In the genomic region with DNA sequence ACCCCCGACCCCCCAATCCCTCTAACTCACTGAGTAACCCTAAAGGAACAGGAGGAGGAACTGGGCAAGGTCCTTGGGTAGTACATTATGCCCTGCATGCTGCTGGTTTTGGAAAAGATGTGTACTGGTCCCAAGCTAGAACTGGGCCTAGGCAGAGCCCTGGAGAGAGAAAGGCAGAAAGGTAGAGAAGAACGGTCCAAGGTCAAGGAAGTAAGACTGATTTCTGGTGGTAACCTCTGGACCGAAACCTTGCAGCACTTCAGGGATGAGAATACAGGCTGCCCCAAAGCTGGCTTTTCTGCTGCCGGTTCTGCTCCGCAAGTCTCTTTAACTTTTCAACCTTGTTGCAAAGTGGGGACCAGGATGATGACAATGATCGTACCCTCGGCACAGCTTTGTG, we compare ENCODE assay signal across 15 mouse cellular contexts. TPM values are rescaled to one million over a fixed set of nuclear protein-coding genes. Genes with fewer than 3 reads are reported as not detected.
DNase-seq lines count a peak whose midpoint lies in the region; ATAC-seq and TF ChIP-seq lines count a peak whose summit lies in the region.
"Had no signal": no experiment of that assay in that cellular context is flagged by ENCODE, and none has a peak within 500 bp of the region (broad histone marks: within the 10 kb centered on the region; RNA-seq: fewer than 3 reads in every experiment).

No protein-coding gene starts in this region.

- peaks cover 4 to 12% of the 10 kb centered on the region in 2 experiments; a peak in 2 of 4 replicates for H3K4me1 ChIP-seq in heart, embryonic 14.5 days (ENCODE audit: control insufficient read depth in 2 of 2, insufficient read depth in 2 of 2, low read length in 2 of 2)
- peaks cover 48% of the 10 kb centered on the region for H3K4me1 ChIP-seq in kidney, embryonic 15.5 days
- peaks cover 14% of the 10 kb centered on the region for H3K4me1 ChIP-seq in testis, adult 2 months (ENCODE audit: control insufficient read depth, insufficient read depth, low read length)
- H3K4me1 ChIP-seq in stomach, postnatal 0 days (replicated peaks; ENCODE audit: control insufficient read depth, insufficient read depth) = no peaks in the 10 kb centered on the region

- DNase-seq in heart, postnatal 25 days (ENCODE audit: low spot score) = no peak
- no peak for DNase-seq in kidney, adult 11 months
- no peak for DNase-seq in testis, postnatal 10 days (ENCODE audit: low spot score)
- no peak for DNase-seq in stomach, postnatal 0 days (ENCODE audit: low spot score)
- DNase-seq: cerebellum, adult 11-12 months; cerebellum, postnatal 36 days; retina, postnatal 1 day; thymus, postnatal 14 days had no signal

- H3K4me3 ChIP-seq in heart, embryonic 14.5 days (ENCODE audit: control insufficient read depth in 1 of 2, insufficient read depth in 1 of 2, low read depth in 1 of 2, low read length in 2 of 2) = no peak overlapping the region
- H3K4me3 ChIP-seq in kidney, embryonic 15.5 days (replicated peaks) = no peak overlapping the region
- H3K4me3 ChIP-seq in testis, adult 2 months (ENCODE audit: control insufficient read depth, low read depth, low read length) = no peak overlapping the region
- H3K4me3 ChIP-seq in stomach, postnatal 0 days (ENCODE audit: low read depth, low read length) = no peak overlapping the region
- H3K4me3 ChIP-seq: megakaryocyte, embryonic 14.5 days had no signal

- no peak overlapping the region for H3K27ac ChIP-seq in heart, embryonic 14.5 days (replicated peaks in 1 of 2; ENCODE audit: control insufficient read depth in 1 of 2, insufficient read depth in 1 of 2, low read depth in 2 of 2, low read length in 2 of 2)
- H3K27ac ChIP-seq in kidney, embryonic 15.5 days = no peak overlapping the region
- H3K27ac ChIP-seq in testis, adult 2 months (ENCODE audit: control insufficient read depth, insufficient read depth, low read depth, low read length) = 0 out of 2 replicates have a peak overlapping the region, but pooled peaks have one; percentile 9
- no peak overlapping the region for H3K27ac ChIP-seq in stomach, postnatal 0 days (replicated peaks)
- H3K27ac ChIP-seq: embryonic facial prominence, embryonic 13.5 days had no signal

- TF ChIP-seq CTCF in testis, adult 2 months (IDR thresholded peaks at IDR 0.05; ENCODE audit: control insufficient read depth, insufficient read depth, insufficient replicate concordance, low read depth, low read length) = no peak
- TF ChIP-seq CTCF in stomach, postnatal 0 days (IDR thresholded peaks at IDR 0.05; ENCODE audit: low read depth) = no peak

- no peaks in the 10 kb centered on the region for H3K36me3 ChIP-seq in heart, embryonic 14.5 days (ENCODE audit: control insufficient read depth, insufficient read depth, low read length)
- no peaks in the 10 kb centered on the region for H3K36me3 ChIP-seq in kidney, embryonic 15.5 days
- no peaks in the 10 kb centered on the region for H3K36me3 ChIP-seq in testis, adult 2 months (ENCODE audit: control insufficient read depth, insufficient read depth, low read length)
- H3K36me3 ChIP-seq in stomach, postnatal 0 days (ENCODE audit: control insufficient read depth, insufficient read depth, low read length) = no peaks in the 10 kb centered on the region
- H3K36me3 ChIP-seq: embryonic facial prominence, embryonic 13.5 days had no signal

- H3K27me3 ChIP-seq in heart, embryonic 14.5 days (ENCODE audit: control insufficient read depth, insufficient read depth, low read length) = peaks cover 70% of the 10 kb centered on the region
- peaks cover 53% of the 10 kb centered on the region for H3K27me3 ChIP-seq in kidney, embryonic 15.5 days
- H3K27me3 ChIP-seq in testis, adult 2 months (ENCODE audit: control insufficient read depth, insufficient read depth, low read length) = no peaks in the 10 kb centered on the region
- no peaks in the 10 kb centered on the region; the same call in 1 of the 2 replicates for H3K27me3 ChIP-seq in stomach, postnatal 0 days (ENCODE audit: control insufficient read depth, insufficient read depth, low read length)

- ATAC-seq in heart, embryonic 14.5 days (ENCODE audit: insufficient number of reproducible peaks, insufficient read depth, low FRiP score, low read depth) = no peak
- ATAC-seq in kidney, embryonic 15.5 days (replicated peaks; ENCODE audit: low FRiP score) = no peak
- no peak for ATAC-seq in stomach, postnatal 0 days (ENCODE audit: low FRiP score, low TSS enrichment)
- no peak for ATAC-seq in CD4-positive, CD25-positive, alpha-beta regulatory T cell, adult 4 months
- ATAC-seq: lung, postnatal 0 days had no signal

- 82% methylated on average over 7 of the region's 7 CpGs for WGBS in heart, embryonic 14.5 days
- WGBS in kidney, embryonic 15.5 days = 71% methylated on average over 7 of the region's 7 CpGs
- 91% methylated on average over 7 of the region's 7 CpGs for WGBS in stomach, postnatal 0 days

- no peak for TF ChIP-seq POLR2A in testis, adult 2 months (IDR thresholded peaks at IDR 0.05; ENCODE audit: control insufficient read depth, low read depth, low read length)

- no peaks in the 10 kb centered on the region for H3K9me3 ChIP-seq in heart, embryonic 14.5 days (ENCODE audit: control insufficient read depth, low read length)
- H3K9me3 ChIP-seq in kidney, embryonic 15.5 days (replicated peaks) = no peaks in the 10 kb centered on the region
- no peaks in the 10 kb centered on the region for H3K9me3 ChIP-seq in stomach, postnatal 0 days (ENCODE audit: control insufficient read depth, low read length)
- H3K9me3 ChIP-seq: embryonic facial prominence, embryonic 13.5 days; megakaryocyte, embryonic 14.5 days had no signal

- H3K9ac ChIP-seq in heart, embryonic 14.5 days (ENCODE audit: low read length) = no peak overlapping the region
- no peak overlapping the region for H3K9ac ChIP-seq in kidney, embryonic 15.5 days
- no peak overlapping the region for H3K9ac ChIP-seq in stomach, postnatal 0 days (ENCODE audit: low read length)

- no peak for TF ChIP-seq EP300 in stomach, postnatal 0 days (optimal IDR thresholded peaks at IDR 0.05)

- peak overlapping the region; percentile 100; the same call in 1 of the 2 replicates for H3K4me2 ChIP-seq in heart, embryonic 14.5 days (ENCODE audit: low read length)
- H3K4me2 ChIP-seq in kidney, embryonic 15.5 days = peak overlapping the region; percentile 100
- peak overlapping the region; percentile 99; the same call in 1 of the 2 replicates for H3K4me2 ChIP-seq in stomach, postnatal 0 days (replicated peaks; ENCODE audit: low read depth)

- intact Hi-C loops in heart, postnatal 25 days (cut with DNase I) = no loop called here

RNA-seq across cellular contexts. Expression of a gene that starts 1.8 kb away (rescaled TPM):
- 3.1 and 3.7 TPM in 2 replicates for polyA plus RNA-seq in heart, embryonic 14.5 days (2014; fragmentation: Nextera tagmentation; extraction: Ambion mirVana)
- total RNA-seq in heart, postnatal 25 days (2021) = 1 to 10 TPM; 3.8 to 5.2 TPM
- polyA plus RNA-seq in kidney, embryonic 15.5 days (2015; fragmentation: Nextera tagmentation; extraction: Ambion mirVana) = 7.9 and 9.1 TPM in 2 replicates
- 5.7 and 6.3 TPM in 2 replicates for polyA plus RNA-seq in testis, adult 2 months (2012; rRNA removed)
- 18.4 and 23.3 TPM in 2 replicates for polyA plus RNA-seq in stomach, postnatal 0 days (2015; fragmentation: Nextera tagmentation; extraction: Ambion mirVana)
- under 1 TPM; 0.26 to 0.49 TPM for polyA plus RNA-seq in CD4-positive, CD25-positive, alpha-beta regulatory T cell, adult 4 months (2017; shearing (Covaris generic))

RNA-seq across cellular contexts. Expression of a gene that starts 42.8 kb away (rescaled TPM):
- polyA plus RNA-seq in heart, embryonic 14.5 days (2014; fragmentation: Nextera tagmentation; extraction: Ambion mirVana) = 24.7 and 26.1 TPM in 2 replicates
- total RNA-seq in heart, postnatal 25 days (2021) = 10 to 100 TPM; 87.2 to 87.5 TPM
- polyA plus RNA-seq in kidney, embryonic 15.5 days (2015; fragmentation: Nextera tagmentation; extraction: Ambion mirVana) = 24.1 and 25.8 TPM in 2 replicates
- 3.9 and 4.3 TPM in 2 replicates for polyA plus RNA-seq in testis, adult 2 months (2012; rRNA removed)
- polyA plus RNA-seq in stomach, postnatal 0 days (2015; fragmentation: Nextera tagmentation; extraction: Ambion mirVana) = 13.8 and 14.3 TPM in 2 replicates
- polyA plus RNA-seq in CD4-positive, CD25-positive, alpha-beta regulatory T cell, adult 4 months (2017; shearing (Covaris generic)) = 10 to 100 TPM; 58.2 to 68.3 TPM

RNA-seq across cellular contexts. Expression of a gene that starts 54.2 kb away (rescaled TPM):
- 27.4 and 32.4 TPM in 2 replicates for polyA plus RNA-seq in heart, embryonic 14.5 days (2014; fragmentation: Nextera tagmentation; extraction: Ambion mirVana)
- 10 to 100 TPM; 58.4 to 59.1 TPM for total RNA-seq in heart, postnatal 25 days (2021)
- polyA plus RNA-seq in kidney, embryonic 15.5 days (2015; fragmentation: Nextera tagmentation; extraction: Ambion mirVana) = 85.7 and 93.2 TPM in 2 replicates
- polyA plus RNA-seq in testis, adult 2 months (2012; rRNA removed) = 2.9 and 4.7 TPM in 2 replicates
- polyA plus RNA-seq in stomach, postnatal 0 days (2015; fragmentation: Nextera tagmentation; extraction: Ambion mirVana) = 24.2 and 30.4 TPM in 2 replicates
- polyA plus RNA-seq in CD4-positive, CD25-positive, alpha-beta regulatory T cell, adult 4 months (2017; shearing (Covaris generic)) = 10 to 100 TPM; 39.1 to 46.2 TPM
